Mouse (Mus musculus) central nervous system, embryonic 14 days (tissue): Measurements from ENCODE around the gene Nt5c1b. TPM values are rescaled to one million over a fixed set of nuclear protein-coding genes. Genes with fewer than 3 reads are reported as not detected.

Experiments
- polyA plus RNA-seq: library from polyadenylated mRNA; depleted of rRNA; stranded (reverse); fragments of >200 nt; gene quantifications from 2 replicates; pipeline ENCODE4 v1.2.3, GENCODE M21; 2012; rRNA removed

Nt5c1b gene
- polyA plus RNA-seq: not detected in 2 replicates

DNA sequence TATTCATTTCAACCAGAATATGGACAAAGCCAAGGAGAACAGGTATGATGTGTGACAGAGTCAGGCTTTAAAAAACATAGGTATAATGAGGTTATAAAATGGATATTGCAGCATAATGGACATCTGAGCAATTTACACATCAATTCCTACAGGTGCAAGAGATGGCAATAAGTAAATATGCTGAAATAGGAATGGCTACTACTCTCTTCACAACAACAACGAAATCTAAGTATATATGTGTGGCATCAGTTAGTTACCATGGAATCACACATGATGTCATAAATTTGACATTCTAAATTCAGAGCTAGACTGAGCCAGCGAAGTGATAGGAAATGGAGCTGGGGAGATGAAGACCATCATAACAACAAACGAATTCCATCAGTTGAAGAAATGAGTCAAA, at the start of gene Nt5c1b:
Nt5c1b (plus strand) TSS at position 301 of the 400 bp plus-strand sequence.

DNA sequence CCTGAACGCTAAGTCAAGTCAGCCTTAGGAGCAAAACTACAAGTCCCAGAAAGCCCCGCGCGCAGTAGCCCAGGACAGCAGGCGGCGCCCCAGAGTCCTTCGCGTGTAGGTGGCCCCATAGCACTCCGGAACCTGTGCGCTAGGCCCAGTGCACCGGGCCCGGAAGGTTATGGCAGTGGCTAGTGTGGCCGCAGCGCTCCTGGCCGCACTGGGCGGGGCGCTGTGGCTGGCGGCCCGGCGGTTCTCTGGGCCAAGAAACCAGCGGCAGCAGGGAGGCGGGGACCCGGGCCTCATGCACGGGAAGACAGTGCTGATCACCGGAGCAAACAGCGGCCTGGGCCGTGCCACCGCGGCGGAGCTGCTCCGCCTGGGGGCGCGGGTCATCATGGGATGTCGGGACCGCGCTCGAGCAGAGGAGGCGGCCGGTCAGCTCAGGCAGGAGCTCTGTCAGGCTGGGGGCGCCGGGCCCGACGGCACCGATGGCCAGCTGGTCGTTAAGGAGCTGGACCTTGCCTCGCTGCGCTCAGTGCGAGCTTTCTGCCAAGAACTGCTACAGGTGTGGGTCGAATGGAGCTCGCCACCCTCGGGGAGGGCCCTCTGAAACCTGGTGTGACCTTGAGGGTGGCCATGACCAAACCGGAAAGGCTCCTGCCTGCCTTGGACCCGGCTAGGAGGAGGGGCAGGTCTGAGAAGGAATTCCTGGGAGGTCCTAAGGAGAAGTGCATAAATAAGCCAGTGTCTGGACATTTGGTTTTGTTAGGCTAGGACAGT, 21.1 kb downstream of the Nt5c1b start, which contains the start of gene Rdh14:
Rdh14 (plus strand) TSS at position 102 of the 771 bp plus-strand sequence.

Other genes starting within 250 kb of the Nt5c1b start
- gene Rdh14, start 20.8 kb downstream of the Nt5c1b start, polyA plus RNA-seq: 23.7 and 23.8 TPM in 2 replicates